ENCODE assay signal across 1 mouse cellular context in genomic region chr10:75763682-75764518, GRCm38 (mm10).
A peak's percentile ranks its signal among the peaks of the same experiment; 100 is the strongest.
TF ChIP-seq lines count a peak whose summit lies in the region.

TSS of gene Cabin1 (minus strand) at chr10:75764341.

TF ChIP-seq in MEL, 35 proteins besides CTCF, POLR2A, EP300 and RAD21 (continued from another document):
- TF ChIP-seq MAZ (IDR thresholded peaks at IDR 0.05; ENCODE audit: low read depth, low read length) (peak; percentile 73; the same call in 1 of the 2 replicates), BHLHE40 (IDR thresholded peaks at IDR 0.05; ENCODE audit: borderline replicate concordance, low read depth, low read length) (no peak), E2F4 (IDR thresholded peaks at IDR 0.05; ENCODE audit: borderline replicate concordance, low read depth, low read length) (no peak), ZC3H11A (IDR thresholded peaks at IDR 0.05; ENCODE audit: low read depth, low read length) (no peak)
